Mouse (Mus musculus): Measurements from ENCODE around the gene Cflar.

DNA sequence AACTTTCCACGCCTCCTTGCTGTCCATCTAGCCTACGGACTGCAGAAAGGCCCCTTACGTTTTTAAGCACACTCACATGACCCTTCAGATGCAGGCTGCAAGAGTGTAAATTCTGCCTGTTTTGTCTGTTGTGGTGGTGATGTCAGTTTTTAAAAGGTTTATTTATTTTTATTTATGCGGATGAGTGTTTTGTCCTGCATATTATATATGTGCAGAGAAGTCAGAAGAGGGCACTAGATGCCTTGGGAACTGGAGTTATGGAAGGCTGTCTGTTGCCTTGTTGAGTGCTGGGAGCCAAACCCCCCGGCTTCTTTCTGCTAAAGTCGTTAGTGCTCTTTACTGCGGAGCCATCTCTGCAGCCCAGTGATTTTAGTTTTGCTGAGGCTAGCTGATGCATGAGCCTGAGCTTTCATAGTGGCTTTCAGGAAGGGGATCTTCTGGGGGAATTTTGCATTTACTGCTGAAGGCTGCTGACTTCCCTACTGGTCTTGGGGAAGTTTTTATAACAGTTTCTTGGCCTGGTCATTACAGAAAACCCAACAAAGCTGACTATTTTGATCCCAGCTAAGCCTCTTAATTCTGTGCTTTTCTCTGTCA is 12.6 kb downstream of the Cflar start:
- TF ChIP-seq GATA1 (IDR thresholded peaks at IDR 0.05; ENCODE audit: borderline replicate concordance, low read length) (no peak), FLI1 (IDR thresholded peaks at IDR 0.05; ENCODE audit: low read length) (no peak)

Data from megakaryocyte, embryonic 14.5 days (primary cell).